Mouse (Mus musculus) spleen, postnatal 4 days (tissue): ENCODE results near the gene RPS10-NUDT3.

Experiments used
- DNase-seq, 2 experiments: peaks; one replicate each; pipeline ENCODE4 v3.0.0; 2022; ENCODE audit warnings: low spot score in 2 of 2

Gene RPS10-NUDT3

GRCm38 (mm10) chr17:27554062-27554960, 80.7 kb downstream of the RPS10-NUDT3 start:
- DNase-seq: no peak

DNA sequence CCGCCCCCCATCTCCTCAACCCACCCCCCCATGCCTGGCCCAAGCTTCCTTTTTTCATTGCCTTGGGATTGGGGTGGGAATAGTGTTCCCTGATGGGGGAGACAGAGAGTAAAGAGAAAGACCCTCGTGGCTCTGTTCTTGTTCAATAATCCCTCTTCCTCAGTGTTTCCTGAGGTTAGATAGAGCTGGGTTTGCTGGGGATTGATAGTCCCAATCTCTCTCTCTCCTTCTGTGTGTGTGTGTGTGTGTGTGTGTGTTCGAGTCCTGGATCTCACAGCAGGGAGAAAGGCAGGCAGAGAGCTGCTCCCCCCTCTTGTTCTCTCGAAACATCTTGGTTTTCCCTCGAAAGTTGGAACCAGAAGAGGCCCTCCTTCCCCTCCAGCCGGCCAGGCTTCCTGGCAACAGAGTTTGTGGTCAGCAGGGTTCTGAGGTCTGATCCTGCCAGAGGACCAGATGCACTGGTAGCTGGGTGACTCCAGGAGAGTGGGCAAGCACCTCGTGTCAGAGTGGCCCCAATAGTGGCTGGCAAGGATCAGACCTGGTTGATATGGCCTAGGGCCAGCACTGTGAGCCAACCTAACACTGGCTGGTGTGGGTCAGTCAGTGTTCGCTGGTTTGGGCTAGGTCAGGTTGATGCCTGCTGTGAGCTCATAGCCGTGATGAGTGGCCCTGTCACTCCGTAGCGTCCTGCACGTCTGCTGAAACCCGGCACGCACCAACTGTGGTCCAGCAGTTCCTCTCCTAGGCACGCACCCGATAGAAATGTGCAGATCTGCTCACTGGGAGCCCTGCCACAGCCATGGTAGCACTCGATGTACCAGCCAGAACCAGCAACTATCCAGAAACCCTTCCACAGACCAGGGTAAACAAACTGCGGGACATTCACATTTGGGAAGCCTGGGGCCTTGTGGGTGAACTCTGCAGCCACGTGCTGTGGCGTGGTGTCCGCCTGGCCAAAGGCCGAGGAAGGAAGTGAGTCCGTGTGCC, 82.5 kb downstream of the RPS10-NUDT3 start:
- no peak for DNase-seq

GRCm38 (mm10) chr17:27551393-27551940, 83.6 kb downstream of the RPS10-NUDT3 start:
- no peak for DNase-seq

GRCm38 (mm10) chr17:27549234-27549633, 85.8 kb downstream of the RPS10-NUDT3 start:
- no peak for DNase-seq

DNA sequence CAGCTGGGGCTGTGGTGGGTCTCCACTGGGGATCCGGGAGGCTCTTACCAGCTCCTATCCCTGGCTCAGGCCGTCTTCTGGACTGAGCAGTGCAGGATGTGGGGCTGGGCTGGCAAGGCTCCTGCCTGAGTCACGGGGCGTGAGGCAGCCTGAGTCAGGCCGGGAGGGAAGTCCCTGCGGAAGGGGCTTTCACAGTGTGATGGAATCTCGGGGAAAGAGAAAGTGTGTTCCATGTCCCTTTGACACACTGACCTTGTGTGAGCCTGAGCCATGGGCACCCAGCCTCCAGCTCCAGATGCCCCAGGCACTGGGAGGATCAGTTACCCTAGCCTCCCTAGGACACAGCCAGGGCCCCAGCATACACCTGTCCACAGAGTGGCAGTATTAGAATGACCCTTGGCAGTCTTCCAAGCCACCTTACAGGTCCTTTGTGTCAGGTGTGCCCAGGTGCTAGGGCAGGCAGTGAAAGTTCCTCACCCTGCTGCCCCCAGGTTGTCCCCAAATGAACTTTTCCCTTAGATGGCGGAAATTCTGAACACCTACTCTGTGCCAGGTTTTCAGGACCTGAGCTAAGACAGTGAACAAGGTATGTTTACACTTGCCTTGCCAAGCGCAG, 87.7 kb downstream of the RPS10-NUDT3 start:
- no peak for DNase-seq

DNA sequence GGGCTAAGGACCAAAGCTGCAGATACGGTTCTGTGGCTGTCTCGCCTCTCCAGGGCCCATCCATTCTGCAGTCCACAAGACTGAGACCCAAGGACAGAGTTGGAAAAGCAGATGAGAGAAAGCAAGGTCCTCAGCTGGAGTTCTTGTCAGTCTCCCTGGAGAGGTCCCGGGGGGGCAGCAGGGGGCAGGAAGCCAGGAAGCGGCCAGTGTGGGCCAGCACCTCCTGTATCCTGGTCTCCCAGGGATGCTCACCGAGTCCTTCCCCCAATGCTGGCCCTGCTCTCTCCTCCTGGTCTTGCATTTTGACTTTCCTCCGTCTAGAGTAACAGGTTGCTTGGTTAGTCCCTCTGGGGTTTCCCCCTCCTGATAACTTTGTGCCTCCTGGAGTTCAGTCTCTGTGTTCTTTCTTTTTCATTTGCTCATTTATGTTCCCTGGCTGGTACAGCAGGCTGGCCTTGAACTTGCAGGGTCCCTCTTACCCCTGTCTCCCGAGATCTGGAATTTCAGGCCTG, 88.4 kb downstream of the RPS10-NUDT3 start:
- DNase-seq: no peak

- no peak for DNase-seq
Observed at GRCm38 (mm10) chr17:27545991-27546390, 89.0 kb downstream of the RPS10-NUDT3 start.

- DNase-seq: no peak
Observed at GRCm38 (mm10) chr17:27544551-27544950, 90.5 kb downstream of the RPS10-NUDT3 start.

- no peak for DNase-seq
Observed at GRCm38 (mm10) chr17:27541984-27542383, 93.0 kb downstream of the RPS10-NUDT3 start.

DNA sequence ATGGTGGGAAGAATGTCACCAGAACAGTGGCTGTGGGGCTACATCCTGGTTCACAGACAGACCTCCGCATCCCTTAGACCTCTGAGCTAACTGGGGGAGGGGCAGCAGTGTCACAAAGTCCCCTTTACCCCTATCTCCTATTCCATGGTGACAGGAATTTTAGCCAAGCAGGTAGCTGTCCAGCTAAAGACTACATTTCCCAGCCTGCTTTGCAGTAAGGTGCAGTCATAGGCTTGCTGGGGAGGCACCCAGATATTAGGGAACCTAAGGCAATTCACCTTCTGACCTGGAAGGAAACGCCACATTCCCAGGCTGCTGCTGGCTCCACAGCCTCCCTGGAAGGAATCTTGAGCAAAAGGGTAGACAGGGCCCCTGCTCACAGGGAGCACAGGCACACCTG, 93.8 kb downstream of the RPS10-NUDT3 start:
- DNase-seq: no peak

DNA sequence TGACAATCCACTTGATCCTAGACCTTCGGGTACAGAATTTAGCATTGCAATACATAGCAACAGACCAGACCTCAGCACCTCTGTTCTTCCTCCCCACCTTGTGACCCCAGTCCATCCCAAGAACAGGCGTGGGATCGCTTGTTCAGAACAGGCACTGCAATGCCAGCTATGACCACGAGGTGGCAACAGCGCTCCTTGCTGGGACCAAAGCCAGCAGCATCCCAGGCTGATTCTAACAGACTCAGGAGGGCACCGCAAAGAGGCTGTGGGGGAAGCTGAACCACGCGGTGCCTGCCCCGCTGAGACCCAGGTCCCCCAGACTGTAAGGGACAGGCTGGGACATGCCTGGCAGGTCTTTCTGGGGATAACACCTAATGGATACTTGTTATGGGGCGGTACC, 100.3 kb downstream of the RPS10-NUDT3 start:
- peak; percentile 87 to 97 for DNase-seq

DNA sequence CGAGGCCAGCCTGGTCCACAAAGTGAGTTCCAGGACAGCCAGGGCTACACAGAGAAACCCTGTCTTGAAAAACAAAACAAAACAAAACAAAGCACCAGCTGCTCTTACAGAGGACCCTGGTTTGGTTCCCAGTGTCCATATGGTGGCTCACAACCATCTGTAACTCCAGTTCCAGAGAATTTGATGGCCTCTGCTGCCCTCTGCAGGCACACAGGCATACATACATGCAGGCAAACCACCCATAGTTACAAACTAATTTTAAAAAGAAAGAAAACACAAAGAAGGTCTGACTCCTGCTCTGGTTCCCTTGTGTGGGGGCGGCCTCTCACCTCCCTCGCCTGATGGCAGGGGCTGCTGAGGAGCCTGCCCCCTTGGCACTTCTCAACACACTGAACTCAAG, 101.7 kb downstream of the RPS10-NUDT3 start:
- no peak for DNase-seq

DNA sequence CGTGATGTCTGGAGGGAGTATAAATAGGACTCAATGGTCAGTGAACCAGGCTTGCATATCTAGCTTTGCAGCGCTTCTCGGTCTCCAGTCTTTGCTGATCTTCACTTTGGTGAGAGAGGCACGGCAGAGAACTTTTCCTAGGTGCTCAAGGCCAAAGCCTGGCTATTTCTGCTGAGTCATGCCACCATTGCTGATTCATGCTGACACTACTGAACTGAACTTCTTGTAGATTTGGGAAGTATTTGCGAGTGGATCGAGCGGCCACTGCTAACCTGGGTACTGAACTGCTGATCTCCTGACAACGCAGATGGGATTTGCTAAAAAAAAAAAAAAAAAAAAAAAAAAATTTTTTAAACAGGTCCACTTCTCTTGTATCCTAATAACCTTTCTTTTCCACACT, 102.9 kb downstream of the RPS10-NUDT3 start:
- DNase-seq: no peak
